Mouse (Mus musculus): ENCODE results near the gene Cdkn3. TPM values are rescaled to one million over a fixed set of nuclear protein-coding genes. Genes with fewer than 3 reads are reported as not detected.

Cdkn3 gene
- total RNA-seq, 2 experiments from 2014 or later, result 83.9 to 98.3 TPM

Other genes starting within 250 kb of the Cdkn3 start
- gene Cnih1, start 27.9 kb downstream of the Cdkn3 start, total RNA-seq (2015), result 100 and 109 TPM in 2 replicates
- gene Cnih1, start 27.9 kb downstream of the Cdkn3 start, total RNA-seq (2017), result 55.4 and 60.2 TPM in 2 replicates
- 76.1 and 87.3 TPM in 2 replicates for gene Gmfb, start 61.7 kb downstream of the Cdkn3 start, total RNA-seq (2015)
- 88.7 and 89.0 TPM in 2 replicates for gene Gmfb, start 61.7 kb downstream of the Cdkn3 start, total RNA-seq (2017)
- gene Cgrrf1, start 71.6 kb downstream of the Cdkn3 start, total RNA-seq (2015), result 27.7 and 30.3 TPM in 2 replicates
- 25.7 and 29.7 TPM in 2 replicates for gene Cgrrf1, start 71.6 kb downstream of the Cdkn3 start, total RNA-seq (2017)
- 0.23 TPM in 1 of 2 replicates, not detected in the other for gene Samd4, start 122.3 kb downstream of the Cdkn3 start, total RNA-seq (2015)
- 0.08 TPM in 1 of 2 replicates, not detected in the other for gene Samd4, start 122.3 kb downstream of the Cdkn3 start, total RNA-seq (2017)